9 mouse cellular contexts compared by ENCODE assay signal in genomic region chr14:62975046-62975445, GRCm38 (mm10). TPM values are rescaled to one million over a fixed set of nuclear protein-coding genes. Genes with fewer than 3 reads are reported as not detected.
DNase-seq lines count a peak whose midpoint lies in the region; ATAC-seq and TF ChIP-seq lines count a peak whose summit lies in the region.
"Had no signal": no experiment of that assay in that cellular context is flagged by ENCODE, and none has a peak within 500 bp of the region (broad histone marks: within the 10 kb centered on the region; RNA-seq: fewer than 3 reads in every experiment).

No protein-coding gene starts in this region.

- ATAC-seq in midbrain, embryonic 14.5 days (ENCODE audit: low FRiP score, low TSS enrichment) = no peak
- ATAC-seq in midbrain, embryonic 13.5 days = no peak
- no peak for ATAC-seq in limb, embryonic 14.5 days (ENCODE audit: low FRiP score, low read depth)

- peak; percentile 59 for TF ChIP-seq CTCF in bone marrow, adult 2 months (IDR thresholded peaks at IDR 0.05; ENCODE audit: control insufficient read depth, insufficient read depth, low read length)

- H3K4me3 ChIP-seq in midbrain, embryonic 14.5 days (replicated peaks; ENCODE audit: low read depth, low read length) = no peak overlapping the region
- H3K4me3 ChIP-seq in midbrain, embryonic 13.5 days (replicated peaks) = no peak overlapping the region
- H3K4me3 ChIP-seq in bone marrow, adult 2 months (replicated peaks; ENCODE audit: control insufficient read depth, low read depth, low read length) = no peak overlapping the region
- H3K4me3 ChIP-seq in limb, embryonic 14.5 days (replicated peaks; ENCODE audit: low read length) = no peak overlapping the region

- H3K4me2 ChIP-seq in midbrain, embryonic 14.5 days (ENCODE audit: low read length) = no peak overlapping the region
- no peak overlapping the region for H3K4me2 ChIP-seq in midbrain, embryonic 13.5 days (replicated peaks)
- H3K4me2 ChIP-seq in limb, embryonic 14.5 days (replicated peaks; ENCODE audit: low read depth, low read length, severe bottlenecking) = no peak overlapping the region

- no peaks in the 10 kb centered on the region for H3K36me3 ChIP-seq in midbrain, embryonic 14.5 days (ENCODE audit: control insufficient read depth, insufficient read depth, low read length)
- H3K36me3 ChIP-seq in midbrain, embryonic 13.5 days = no peaks in the 10 kb centered on the region
- H3K36me3 ChIP-seq in limb, embryonic 14.5 days (ENCODE audit: control insufficient read depth, insufficient read depth, low read length) = no peaks in the 10 kb centered on the region

- H3K27me3 ChIP-seq in midbrain, embryonic 14.5 days (ENCODE audit: control insufficient read depth, insufficient read depth, low read length) = no peaks in the 10 kb centered on the region
- H3K27me3 ChIP-seq in midbrain, embryonic 13.5 days = no peaks in the 10 kb centered on the region
- no peaks in the 10 kb centered on the region for H3K27me3 ChIP-seq in limb, embryonic 14.5 days (ENCODE audit: control insufficient read depth, insufficient read depth, low read length)

- H3K4me1 ChIP-seq in midbrain, embryonic 14.5 days (ENCODE audit: control insufficient read depth, insufficient read depth, low read length) = no peaks in the 10 kb centered on the region
- H3K4me1 ChIP-seq in midbrain, embryonic 13.5 days (replicated peaks) = no peaks in the 10 kb centered on the region
- no peaks in the 10 kb centered on the region for H3K4me1 ChIP-seq in bone marrow, adult 2 months (ENCODE audit: control insufficient read depth, insufficient read depth, low read length)
- H3K4me1 ChIP-seq in limb, embryonic 14.5 days (ENCODE audit: control insufficient read depth, insufficient read depth, low read length) = 0 out of 2 replicates have a peak, but pooled peaks cover 3% of the 10 kb centered on the region

- H3K27ac ChIP-seq in midbrain, embryonic 14.5 days (replicated peaks; ENCODE audit: low read depth, low read length) = no peak overlapping the region
- H3K27ac ChIP-seq in midbrain, embryonic 13.5 days = no peak overlapping the region
- H3K27ac ChIP-seq in bone marrow, adult 2 months (ENCODE audit: control insufficient read depth, insufficient read depth, low read depth, low read length, poor library complexity) = no peak overlapping the region
- no peak overlapping the region for H3K27ac ChIP-seq in limb, embryonic 14.5 days (replicated peaks; ENCODE audit: low read depth, low read length)

- H3K9ac ChIP-seq in midbrain, embryonic 14.5 days (replicated peaks; ENCODE audit: low read length) = no peak overlapping the region
- H3K9ac ChIP-seq in midbrain, embryonic 13.5 days (replicated peaks) = no peak overlapping the region
- H3K9ac ChIP-seq in limb, embryonic 14.5 days (ENCODE audit: low read depth, low read length, severe bottlenecking) = no peak overlapping the region

- H3K9me3 ChIP-seq in midbrain, embryonic 14.5 days (ENCODE audit: control insufficient read depth, low read length) = no peaks in the 10 kb centered on the region
- H3K9me3 ChIP-seq in midbrain, embryonic 13.5 days = no peaks in the 10 kb centered on the region
- H3K9me3 ChIP-seq in limb, embryonic 14.5 days (ENCODE audit: control insufficient read depth, low read length) = no peaks in the 10 kb centered on the region

- DNase-seq in midbrain, embryonic 14.5 days = peak; percentile 75
- DNase-seq in forelimb bud, embryonic 11.5 days (ENCODE audit: low read depth, low spot score) = peak; percentile 68
- peak; percentile 76 for DNase-seq in induced T-regulatory cell, adult 2 months (ENCODE audit: low read depth)
- DNase-seq in limb, embryonic 14.5 days (ENCODE audit: low spot score) = peak; percentile 57
- DNase-seq in right cerebral cortex, adult 2 months (ENCODE audit: low spot score in 2 of 2) = peak; percentile 70 to 77
- DNase-seq in urinary bladder, postnatal 36 days (ENCODE audit: low spot score in 2 of 2) = peak; percentile 26 to 65

- no peak for TF ChIP-seq POLR2A in bone marrow, adult 2 months (IDR thresholded peaks at IDR 0.05; ENCODE audit: borderline replicate concordance, control insufficient read depth, low read depth, low read length)
- TF ChIP-seq POLR2A in limb, embryonic 14.5 days (IDR thresholded peaks at IDR 0.05; ENCODE audit: borderline replicate concordance, extremely low read depth, insufficient read depth, insufficient read length) = no peak

- 16% methylated on average over 5 of the region's 5 CpGs for WGBS in midbrain, embryonic 14.5 days
- WGBS in midbrain, embryonic 13.5 days = 22% methylated on average over 5 of the region's 5 CpGs
- 47% methylated on average over 5 of the region's 5 CpGs for WGBS in bone marrow, adult 2 months
- WGBS in limb, embryonic 14.5 days = 18% methylated on average over 5 of the region's 5 CpGs

RNA-seq across cellular contexts. Expression of gene Defb48, which starts 9.3 kb away (rescaled TPM):
- polyA plus RNA-seq in midbrain, embryonic 14.5 days (2014; fragmentation: Nextera tagmentation; extraction: Ambion mirVana) = not detected in 2 replicates
- not detected in 2 replicates for polyA plus RNA-seq in midbrain, embryonic 13.5 days (2015; fragmentation: Nextera tagmentation; extraction: Ambion mirVana)
- polyA plus RNA-seq in bone marrow, adult 2 months (2011; ENCODE audit: insufficient read depth, insufficient read length, low replicate concordance, missing spikeins) = not detected in 2 replicates
- not detected in 2 replicates for polyA plus RNA-seq in limb, embryonic 14.5 days (2012; rRNA removed)
- not detected in 2 replicates for polyA plus RNA-seq in limb, embryonic 14.5 days (2014; fragmentation: Nextera tagmentation; extraction: Ambion mirVana)
- polyA plus RNA-seq: stomach, embryonic 14.5 days had no signal

RNA-seq across cellular contexts. Expression of gene Defb47, which starts 22.8 kb away (rescaled TPM):
- 0.75 TPM in 1 of 2 replicates, not detected in the other for polyA plus RNA-seq in midbrain, embryonic 14.5 days (2014; fragmentation: Nextera tagmentation; extraction: Ambion mirVana)
- polyA plus RNA-seq in midbrain, embryonic 13.5 days (2015; fragmentation: Nextera tagmentation; extraction: Ambion mirVana) = not detected in 2 replicates
- not detected in 2 replicates for polyA plus RNA-seq in bone marrow, adult 2 months (2011; ENCODE audit: insufficient read depth, insufficient read length, low replicate concordance, missing spikeins)
- polyA plus RNA-seq in limb, embryonic 14.5 days (2012; rRNA removed) = not detected in 2 replicates
- polyA plus RNA-seq in limb, embryonic 14.5 days (2014; fragmentation: Nextera tagmentation; extraction: Ambion mirVana) = not detected in 2 replicates
- polyA plus RNA-seq: stomach, embryonic 14.5 days had no signal

RNA-seq across cellular contexts. Expression of gene Defb43, which starts 36.5 kb away (rescaled TPM):
- not detected in 2 replicates for polyA plus RNA-seq in midbrain, embryonic 14.5 days (2014; fragmentation: Nextera tagmentation; extraction: Ambion mirVana)
- polyA plus RNA-seq in midbrain, embryonic 13.5 days (2015; fragmentation: Nextera tagmentation; extraction: Ambion mirVana) = not detected in 2 replicates
- polyA plus RNA-seq in bone marrow, adult 2 months (2011; ENCODE audit: insufficient read depth, insufficient read length, low replicate concordance, missing spikeins) = not detected in 2 replicates
- polyA plus RNA-seq in limb, embryonic 14.5 days (2012; rRNA removed) = not detected in 2 replicates
- polyA plus RNA-seq in limb, embryonic 14.5 days (2014; fragmentation: Nextera tagmentation; extraction: Ambion mirVana) = not detected in 2 replicates
- polyA plus RNA-seq: stomach, embryonic 14.5 days had no signal
